Mouse (Mus musculus) myocyte (in vitro differentiated cells): Measurements from ENCODE around the gene Rcan2.

Source experiments
- CEBPB ChIP-seq: IDR thresholded peaks from 2 replicates; pipeline ENCODE4 v1.6.1; 2011; ENCODE audit warnings: mild to moderate bottlenecking, moderate library complexity; ENCODE audit not compliant: poor library complexity, insufficient read depth, severe bottlenecking
- E2F4 ChIP-seq: IDR thresholded peaks from one replicate; pipeline ENCODE4 v1.6.1; 2011; ENCODE audit warnings: mild to moderate bottlenecking, control low read depth, moderate library complexity; ENCODE audit not compliant: insufficient read depth
- MAX ChIP-seq: IDR thresholded peaks from one replicate; pipeline ENCODE4 v1.6.1; 2011; ENCODE audit warnings: low read depth, mild to moderate bottlenecking, control low read depth
- MYOG ChIP-seq, 3 experiments: IDR thresholded peaks; one replicate each; pipeline ENCODE4 v1.6.1; 2011; ENCODE audit warnings: control low read depth in 2 of 3, low read depth in 2 of 3, mild to moderate bottlenecking in 2 of 3; ENCODE audit not compliant: insufficient read length in 2 of 3, control insufficient read depth in 1 of 3, insufficient read depth in 1 of 3
- POLR2A ChIP-seq: IDR thresholded peaks from one replicate; pipeline ENCODE4 v1.6.1; 2011; ENCODE audit warnings: low read depth, mild to moderate bottlenecking, control low read depth, moderate library complexity; ENCODE audit not compliant: insufficient read length
- REST ChIP-seq: IDR thresholded peaks from one replicate; pipeline ENCODE4 v1.6.1; 2011; ENCODE audit warnings: mild to moderate bottlenecking, control low read depth, moderate library complexity; ENCODE audit not compliant: insufficient read depth, insufficient read length
- SRF ChIP-seq: IDR thresholded peaks from one replicate; pipeline ENCODE4 v1.6.1; 2011; ENCODE audit warnings: low read depth; ENCODE audit not compliant: control insufficient read depth, insufficient read length
- TCF12 ChIP-seq: IDR thresholded peaks from one replicate; pipeline ENCODE4 v1.6.1; 2011; ENCODE audit warnings: mild to moderate bottlenecking, control low read depth; ENCODE audit not compliant: poor library complexity, insufficient read depth, severe bottlenecking
- TCF3 ChIP-seq: IDR thresholded peaks from one replicate; pipeline ENCODE4 v1.6.1; 2011; ENCODE audit warnings: low read depth, control low read depth; ENCODE audit not compliant: insufficient read length
- USF1 ChIP-seq: IDR thresholded peaks from one replicate; pipeline ENCODE4 v1.6.1; 2011; ENCODE audit warnings: low read depth, mild to moderate bottlenecking, control low read depth, moderate library complexity

- TF ChIP-seq POLR2A (no peak), MAX (no peak), TCF3 (no peak), REST (no peak), CEBPB (no peak), SRF (no peak), MYOG (IDR thresholded peaks at IDR 0.05; ENCODE audit: control insufficient read depth in 1 of 3, insufficient read depth in 1 of 3, insufficient read length in 2 of 3, low read depth in 2 of 3) (no peak), E2F4 (no peak), TCF12 (no peak), USF1 (no peak)
These were observed 237.5 kb downstream of the Rcan2 start for GRCm38 (mm10) chr17:44038656-44039055.
